Comparison of ENCODE assay signal across 9 mouse cellular contexts in the genomic region with DNA sequence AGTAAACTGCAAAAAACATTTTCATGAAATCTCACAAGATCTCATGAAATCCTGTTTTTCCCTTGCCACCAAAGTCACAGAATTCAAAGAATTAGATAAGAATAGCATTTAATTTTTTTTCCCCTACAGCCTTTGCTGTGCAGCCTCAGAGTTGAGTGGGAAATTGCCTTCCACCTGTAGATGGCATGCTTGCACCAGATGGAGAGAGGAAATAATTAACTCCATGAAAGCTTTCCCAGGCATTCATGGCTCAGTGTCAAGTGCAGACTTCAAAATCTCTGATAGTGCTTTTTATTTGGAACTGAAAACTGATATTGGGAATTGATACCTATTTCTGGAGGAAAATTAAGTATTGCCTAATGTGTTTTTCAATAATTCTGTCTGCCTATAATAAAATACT.
A peak's percentile ranks its signal among the peaks of the same experiment; 100 is the strongest.
DNase-seq lines count a peak whose midpoint lies in the region; ATAC-seq and TF ChIP-seq lines count a peak whose summit lies in the region.
"Had no signal": no experiment of that assay in that cellular context is flagged by ENCODE, and none has a peak within 500 bp of the region (broad histone marks: within the 10 kb centered on the region; RNA-seq: fewer than 3 reads in every experiment).

No protein-coding gene starts in this region.

- H3K4me2 ChIP-seq in neural tube, embryonic 14.5 days (ENCODE audit: low read depth, low read length) = no peak overlapping the region
- no peak overlapping the region for H3K4me2 ChIP-seq in neural tube, embryonic 15.5 days
- H3K4me2 ChIP-seq in kidney, postnatal 0 days (ENCODE audit: low read length) = no peak overlapping the region
- H3K4me2 ChIP-seq in stomach, postnatal 0 days (replicated peaks; ENCODE audit: low read depth) = no peak overlapping the region
- H3K4me2 ChIP-seq: lung, embryonic 15.5 days had no signal

- no peak overlapping the region for H3K4me3 ChIP-seq in heart, adult 2 months
- H3K4me3 ChIP-seq in neural tube, embryonic 14.5 days (ENCODE audit: low read depth, low read length) = no peak overlapping the region
- H3K4me3 ChIP-seq in neural tube, embryonic 15.5 days (replicated peaks) = no peak overlapping the region
- H3K4me3 ChIP-seq in kidney, postnatal 0 days (replicated peaks; ENCODE audit: low read depth, low read length) = no peak overlapping the region
- H3K4me3 ChIP-seq in stomach, postnatal 0 days (ENCODE audit: low read depth, low read length) = no peak overlapping the region
- H3K4me3 ChIP-seq: lung, embryonic 15.5 days had no signal

- DNase-seq in heart, adult 2 months = no peak
- no peak for DNase-seq in heart, adult 8-10 months (ENCODE audit: low spot score)
- peak; percentile 64 for DNase-seq in kidney, postnatal 0 days (ENCODE audit: low spot score)
- no peak for DNase-seq in stomach, postnatal 0 days (ENCODE audit: low spot score)
- DNase-seq in testis, postnatal 14 days (ENCODE audit: low spot score) = no peak
- no peak for DNase-seq in urinary bladder, adult 2 months (ENCODE audit: low spot score)

- peak; percentile 50 for TF ChIP-seq CTCF in heart, adult 2 months (IDR thresholded peaks at IDR 0.05)
- peak; percentile 76 for TF ChIP-seq CTCF in kidney, postnatal 0 days (IDR thresholded peaks at IDR 0.05; ENCODE audit: low read depth)
- TF ChIP-seq CTCF in stomach, postnatal 0 days (IDR thresholded peaks at IDR 0.05; ENCODE audit: low read depth) = peak; percentile 63

- H3K4me1 ChIP-seq in heart, adult 2 months (ENCODE audit: control insufficient read depth, insufficient read depth, low read length) = no peaks in the 10 kb centered on the region
- no peaks in the 10 kb centered on the region for H3K4me1 ChIP-seq in neural tube, embryonic 14.5 days (ENCODE audit: control insufficient read depth, insufficient read depth, low read length)
- H3K4me1 ChIP-seq in neural tube, embryonic 15.5 days = no peaks in the 10 kb centered on the region
- no peaks in the 10 kb centered on the region for H3K4me1 ChIP-seq in kidney, postnatal 0 days (replicated peaks; ENCODE audit: insufficient read depth, low read length)
- no peaks in the 10 kb centered on the region for H3K4me1 ChIP-seq in stomach, postnatal 0 days (replicated peaks; ENCODE audit: control insufficient read depth, insufficient read depth)
- H3K4me1 ChIP-seq: lung, embryonic 15.5 days had no signal

- no peak for TF ChIP-seq EP300 in heart, adult 2 months (IDR thresholded peaks at IDR 0.05; ENCODE audit: insufficient read depth, low read depth, low read length)
- TF ChIP-seq EP300 in stomach, postnatal 0 days (optimal IDR thresholded peaks at IDR 0.05) = no peak

- H3K27me3 ChIP-seq in heart, adult 2 months (ENCODE audit: control insufficient read depth, insufficient read depth, low read length) = no peaks in the 10 kb centered on the region
- no peaks in the 10 kb centered on the region for H3K27me3 ChIP-seq in neural tube, embryonic 14.5 days (ENCODE audit: control insufficient read depth, insufficient read depth, low read length)
- no peaks in the 10 kb centered on the region for H3K27me3 ChIP-seq in neural tube, embryonic 15.5 days (replicated peaks)
- H3K27me3 ChIP-seq in kidney, postnatal 0 days (ENCODE audit: insufficient read depth, low read length) = no peaks in the 10 kb centered on the region
- no peaks in the 10 kb centered on the region for H3K27me3 ChIP-seq in stomach, postnatal 0 days (ENCODE audit: control insufficient read depth, insufficient read depth, low read length)
- H3K27me3 ChIP-seq: lung, embryonic 15.5 days had no signal

- no peak for TF ChIP-seq POLR2A in heart, adult 2 months (IDR thresholded peaks at IDR 0.05; ENCODE audit: insufficient read depth, low read depth, low read length)

- intact Hi-C loops in heart, adult 2 months (cut with DNase I) = no loop called here

- H3K36me3 ChIP-seq in heart, adult 2 months (ENCODE audit: control insufficient read depth, insufficient read depth, low read length) = no peaks in the 10 kb centered on the region
- no peaks in the 10 kb centered on the region for H3K36me3 ChIP-seq in neural tube, embryonic 14.5 days (ENCODE audit: control insufficient read depth, insufficient read depth, low read length)
- no peaks in the 10 kb centered on the region for H3K36me3 ChIP-seq in neural tube, embryonic 15.5 days
- no peaks in the 10 kb centered on the region for H3K36me3 ChIP-seq in kidney, postnatal 0 days (ENCODE audit: insufficient read depth, low read length)
- H3K36me3 ChIP-seq in stomach, postnatal 0 days (ENCODE audit: control insufficient read depth, insufficient read depth, low read length) = no peaks in the 10 kb centered on the region
- H3K36me3 ChIP-seq: lung, embryonic 15.5 days had no signal

- no peaks in the 10 kb centered on the region for H3K79me2 ChIP-seq in heart, adult 2 months (replicated peaks; ENCODE audit: control insufficient read depth, insufficient read depth, low read length)

- peak; percentile 61; the same call in 1 of the 2 replicates for ATAC-seq in neural tube, embryonic 14.5 days (ENCODE audit: low read depth)
- no peak for ATAC-seq in neural tube, embryonic 15.5 days (ENCODE audit: low FRiP score)
- no peak for ATAC-seq in kidney, postnatal 0 days (replicated peaks; ENCODE audit: low FRiP score, low read depth)
- no peak for ATAC-seq in stomach, postnatal 0 days (ENCODE audit: low FRiP score, low TSS enrichment)

- H3K9me3 ChIP-seq in neural tube, embryonic 14.5 days (ENCODE audit: control insufficient read depth, low read length) = no peaks in the 10 kb centered on the region
- H3K9me3 ChIP-seq in neural tube, embryonic 15.5 days (replicated peaks) = no peaks in the 10 kb centered on the region
- H3K9me3 ChIP-seq in kidney, postnatal 0 days (replicated peaks; ENCODE audit: low read length) = no peaks in the 10 kb centered on the region
- H3K9me3 ChIP-seq in stomach, postnatal 0 days (ENCODE audit: control insufficient read depth, low read length) = no peaks in the 10 kb centered on the region
- H3K9me3 ChIP-seq: lung, embryonic 15.5 days had no signal

- no peak overlapping the region for H3K9ac ChIP-seq in heart, adult 2 months (ENCODE audit: low read depth, low read length)
- no peak overlapping the region for H3K9ac ChIP-seq in neural tube, embryonic 14.5 days (replicated peaks; ENCODE audit: low read depth, low read length)
- no peak overlapping the region for H3K9ac ChIP-seq in neural tube, embryonic 15.5 days (replicated peaks)
- H3K9ac ChIP-seq in kidney, postnatal 0 days (ENCODE audit: low read depth, low read length) = no peak overlapping the region
- no peak overlapping the region for H3K9ac ChIP-seq in stomach, postnatal 0 days (ENCODE audit: low read length)
- H3K9ac ChIP-seq: lung, embryonic 15.5 days had no signal

- H3K27ac ChIP-seq in heart, adult 2 months = no peak overlapping the region
- no peak overlapping the region for H3K27ac ChIP-seq in neural tube, embryonic 14.5 days (ENCODE audit: low read depth, low read length)
- no peak overlapping the region for H3K27ac ChIP-seq in neural tube, embryonic 15.5 days (replicated peaks)
- no peak overlapping the region for H3K27ac ChIP-seq in kidney, postnatal 0 days
- H3K27ac ChIP-seq in stomach, postnatal 0 days (replicated peaks) = no peak overlapping the region
- H3K27ac ChIP-seq: lung, embryonic 15.5 days had no signal
